Mouse (Mus musculus): ENCODE data around the gene Lrrc36.

The Lrrc36 gene

GRCm38 (mm10) chr8:105433021-105433420 lies 19.6 kb downstream of the Lrrc36 start:
- DNase-seq, result no peak

- DNase-seq, result no peak
Measured at GRCm38 (mm10) chr8:105433511-105433910, 20.1 kb downstream of the Lrrc36 start.

- DNase-seq, result no peak
Measured at GRCm38 (mm10) chr8:105434136-105434535, 20.8 kb downstream of the Lrrc36 start.

- DNase-seq, result no peak
Measured at GRCm38 (mm10) chr8:105436218-105436617, 22.8 kb downstream of the Lrrc36 start.

- DNase-seq, result no peak
Measured at GRCm38 (mm10) chr8:105437078-105437748, 23.8 kb downstream of the Lrrc36 start.

- peak; percentile 71 for DNase-seq
Measured at GRCm38 (mm10) chr8:105438865-105439264, 25.5 kb downstream of the Lrrc36 start.

- DNase-seq, result peak; percentile 76
Measured at GRCm38 (mm10) chr8:105441433-105441832, 28.1 kb downstream of the Lrrc36 start.

- DNase-seq, result no peak
Measured at GRCm38 (mm10) chr8:105442661-105443060, 29.3 kb downstream of the Lrrc36 start.

GRCm38 (mm10) chr8:105445296-105446126 lies 32.1 kb downstream of the Lrrc36 start:
- DNase-seq, result no peak

- peak; percentile 57 for DNase-seq
Measured at GRCm38 (mm10) chr8:105446127-105446552, 32.8 kb downstream of the Lrrc36 start.

- no peak for DNase-seq
Measured at GRCm38 (mm10) chr8:105448188-105448587, 34.8 kb downstream of the Lrrc36 start.

GRCm38 (mm10) chr8:105448596-105448995 lies 35.2 kb downstream of the Lrrc36 start:
- DNase-seq, result no peak

GRCm38 (mm10) chr8:105450977-105451376 lies 37.6 kb downstream of the Lrrc36 start:
- DNase-seq, result no peak

- DNase-seq, result no peak
Measured at GRCm38 (mm10) chr8:105451903-105452603, 38.7 kb downstream of the Lrrc36 start.

- no peak for DNase-seq
Measured at GRCm38 (mm10) chr8:105453296-105453695, 39.9 kb downstream of the Lrrc36 start.

GRCm38 (mm10) chr8:105454088-105454487 lies 40.7 kb downstream of the Lrrc36 start:
- no peak for DNase-seq

GRCm38 (mm10) chr8:105455218-105455617 lies 41.8 kb downstream of the Lrrc36 start:
- DNase-seq, result no peak

GRCm38 (mm10) chr8:105461085-105461803 lies 47.9 kb downstream of the Lrrc36 start:
- no peak for DNase-seq

GRCm38 (mm10) chr8:105464595-105464994 lies 51.2 kb downstream of the Lrrc36 start:
- DNase-seq, result peak; percentile 52

GRCm38 (mm10) chr8:105466246-105466645 lies 52.9 kb downstream of the Lrrc36 start:
- DNase-seq, result no peak

GRCm38 (mm10) chr8:105466700-105467291 lies 53.4 kb downstream of the Lrrc36 start:
- no peak for DNase-seq

- DNase-seq, result no peak
Measured at GRCm38 (mm10) chr8:105467396-105467985, 54.1 kb downstream of the Lrrc36 start.
